Mouse (Mus musculus) neural tube, embryonic 15.5 days (tissue): ENCODE measurements around the gene Olfr1214. TPM values are rescaled to one million over a fixed set of nuclear protein-coding genes. Genes with fewer than 3 reads are reported as not detected.
"Not testable (repeated sequence)": the region's sequence is repeated elsewhere in the genome, so short reads cannot be mapped to it uniquely, and the experiment has no call there.

Experiments
- ATAC-seq: fragments of 200-750 bp; cut with Nextera tagmentation; 2 replicates; pipeline ENCODE4 v1.8.0; 2017; ENCODE audit warnings: mild to moderate bottlenecking, moderate TSS enrichment, moderate library complexity; ENCODE audit not compliant: low FRiP score
- H3K27ac ChIP-seq: fragments of 300-500 bp; sonication (generic); replicated peaks from 2 replicates; pipeline ENCODE4 v1.5.1; 2015; ENCODE audit warnings: mild to moderate bottlenecking, inconsistent platforms
- H3K27me3 ChIP-seq: fragments of 300-500 bp; sonication (generic); replicated peaks from 2 replicates; pipeline ENCODE4 v1.6.1; 2015; ENCODE audit warnings: inconsistent platforms
- H3K36me3 ChIP-seq: fragments of 300-500 bp; sonication (generic); 2 replicates; pipeline ENCODE4 v1.6.1; 2015; ENCODE audit warnings: inconsistent platforms
- H3K4me1 ChIP-seq: fragments of 300-500 bp; sonication (generic); 2 replicates; pipeline ENCODE4 v1.6.1; 2015; ENCODE audit warnings: inconsistent platforms
- H3K4me2 ChIP-seq: fragments of 300-500 bp; sonication (generic); 2 replicates; pipeline ENCODE4 v1.6.1; 2015; ENCODE audit warnings: inconsistent platforms, mild to moderate bottlenecking, moderate library complexity
- H3K4me3 ChIP-seq: fragments of 300-500 bp; sonication (generic); replicated peaks from 2 replicates; pipeline ENCODE4 v1.5.1; 2015; ENCODE audit warnings: mild to moderate bottlenecking, inconsistent platforms
- H3K9ac ChIP-seq: fragments of 300-500 bp; sonication (generic); replicated peaks from 2 replicates; pipeline ENCODE4 v1.6.1; 2015; ENCODE audit warnings: mild to moderate bottlenecking, inconsistent platforms
- H3K9me3 ChIP-seq: fragments of 300-500 bp; sonication (generic); replicated peaks from 2 replicates; pipeline ENCODE4 v1.6.1; 2016; ENCODE audit warnings: inconsistent platforms
- WGBS: fragments of 180-500 bp; shearing (Covaris S2); methylation state at CpG from one replicate; pipeline ENCODE4 v1.1.7; 2015; ENCODE audit warnings: mixed read lengths; 5-methylcytosine and 5-hydroxymethylcytosine counted together
- polyA plus RNA-seq: library from polyadenylated mRNA; unstranded; fragments of >200 nt; fragmentation: Nextera tagmentation; extraction: Ambion mirVana; gene quantifications from 2 replicates; pipeline ENCODE4 v1.2.1, GENCODE M21; 2015

Olfr1214 gene
- not detected in 2 replicates for polyA plus RNA-seq

- H3K4me3 ChIP-seq, result no peak within 1 kb of the TSS
- no peak within 1 kb of the TSS for H3K9ac ChIP-seq
- WGBS, result 92% methylated on average over 1 of the region's 1 CpGs
- no peaks in the 10 kb centered on the region for H3K36me3 ChIP-seq
- no peak within 1 kb of the TSS for H3K27ac ChIP-seq
- no peaks in the 10 kb centered on the region for H3K9me3 ChIP-seq
- ATAC-seq, result no peak
- H3K27me3 ChIP-seq, result no peaks in the 10 kb centered on the region
- no peaks in the 10 kb centered on the region for H3K4me1 ChIP-seq
- no peak within 1 kb of the TSS for H3K4me2 ChIP-seq
Measured at GRCm38 (mm10) chr2:88992553-88992952, at the start of gene Olfr1214. Olfr1214 (minus strand) TSS chr2:88992653.

GRCm38 (mm10) chr2:89031965-89032364 is 39.5 kb upstream of the Olfr1214 start, which contains the start of gene Olfr1217:
Olfr1217 (minus strand) TSS chr2:89032065.
- WGBS, result 78% methylated on average over 2 of the region's 2 CpGs
- H3K36me3 ChIP-seq, result no peaks in the 10 kb centered on the region
- no peaks in the 10 kb centered on the region for H3K4me1 ChIP-seq
- no peak within 1 kb of the TSS for H3K4me3 ChIP-seq
- no peak for ATAC-seq
- H3K27me3 ChIP-seq, result no peaks in the 10 kb centered on the region
- H3K9me3 ChIP-seq, result no peaks in the 10 kb centered on the region
- H3K4me2 ChIP-seq, result no peak within 1 kb of the TSS
- no peak within 1 kb of the TSS for H3K27ac ChIP-seq
- no peak within 1 kb of the TSS for H3K9ac ChIP-seq

GRCm38 (mm10) chr2:89021436-89021835 is 29.0 kb upstream of the Olfr1214 start:
- 74% methylated on average over 3 of the region's 3 CpGs for WGBS
- H3K9ac ChIP-seq, H3K36me3 ChIP-seq, H3K4me3 ChIP-seq, ATAC-seq, H3K4me1 ChIP-seq, H3K9me3 ChIP-seq, H3K4me2 ChIP-seq, H3K27ac ChIP-seq, H3K27me3 ChIP-seq: not testable (repeated sequence)

GRCm38 (mm10) chr2:89018240-89018639 is 25.8 kb upstream of the Olfr1214 start, which contains the start of gene Olfr1216:
Olfr1216 (minus strand) TSS chr2:89018340.
- no peaks in the 10 kb centered on the region for H3K36me3 ChIP-seq
- H3K27ac ChIP-seq, result no peak within 1 kb of the TSS
- H3K9me3 ChIP-seq, result no peaks in the 10 kb centered on the region
- no peak within 1 kb of the TSS for H3K4me2 ChIP-seq
- 91% methylated on average over 1 of the region's 1 CpGs for WGBS
- H3K4me3 ChIP-seq, result no peak within 1 kb of the TSS
- H3K4me1 ChIP-seq, result no peaks in the 10 kb centered on the region
- H3K27me3 ChIP-seq, result no peaks in the 10 kb centered on the region
- H3K9ac ChIP-seq, result no peak within 1 kb of the TSS
- no peak for ATAC-seq

GRCm38 (mm10) chr2:89006873-89007272 is 14.4 kb upstream of the Olfr1214 start, which contains the start of gene Olfr1215:
Olfr1215 (minus strand) TSS chr2:89006973.
- Histone ChIP-seq H3K4me3 (no peak within 1 kb of the TSS), H3K27me3 (no peaks in the 10 kb centered on the region), H3K9ac (no peak within 1 kb of the TSS), H3K4me2 (no peak within 1 kb of the TSS), H3K27ac (no peak within 1 kb of the TSS), H3K4me1 (no peaks in the 10 kb centered on the region), H3K9me3 (no peaks in the 10 kb centered on the region), H3K36me3 (no peaks in the 10 kb centered on the region)
- WGBS, result 76% methylated on average over 2 of the region's 2 CpGs
- ATAC-seq, result no peak

- Histone ChIP-seq H3K4me2 (no peak within 1 kb of the TSS), H3K27me3 (no peaks in the 10 kb centered on the region), H3K9ac (no peak within 1 kb of the TSS), H3K4me1 (no peaks in the 10 kb centered on the region), H3K36me3 (no peaks in the 10 kb centered on the region), H3K4me3 (no peak within 1 kb of the TSS), H3K9me3 (no peaks in the 10 kb centered on the region), H3K27ac (no peak within 1 kb of the TSS)
- 82% methylated on average over 1 of the region's 1 CpGs for WGBS
- ATAC-seq, result no peak
Measured at GRCm38 (mm10) chr2:88980181-88980580, 12.3 kb downstream of the Olfr1214 start, which contains the start of gene Gm13762. Gm13762 (minus strand) TSS chr2:88980281.

GRCm38 (mm10) chr2:88953669-88954068 is 38.8 kb downstream of the Olfr1214 start, which contains the start of gene Olfr1212:
Olfr1212 (plus strand) TSS chr2:88953969.
- no peak within 1 kb of the TSS for H3K27ac ChIP-seq

GRCm38 (mm10) chr2:88938011-88938410 is 54.4 kb downstream of the Olfr1214 start, which contains the start of gene Olfr1211:
Olfr1211 (minus strand) TSS chr2:88938111.
- Histone ChIP-seq H3K9me3 (no peaks in the 10 kb centered on the region), H3K36me3 (no peaks in the 10 kb centered on the region), H3K4me2 (no peak within 1 kb of the TSS), H3K27me3 (no peaks in the 10 kb centered on the region), H3K9ac (no peak within 1 kb of the TSS), H3K4me1 (no peaks in the 10 kb centered on the region), H3K27ac (no peak within 1 kb of the TSS), H3K4me3 (no peak within 1 kb of the TSS)
- ATAC-seq, result no peak
- 91% methylated on average over 1 of the region's 1 CpGs for WGBS

More at GRCm38 (mm10) chr2:88953669-88954068, 38.8 kb downstream of the Olfr1214 start, which contains the start of gene Olfr1212:
- Histone ChIP-seq H3K9me3 (no peaks in the 10 kb centered on the region), H3K4me3 (no peak within 1 kb of the TSS), H3K27me3 (no peaks in the 10 kb centered on the region), H3K36me3 (no peaks in the 10 kb centered on the region), H3K9ac (no peak within 1 kb of the TSS), H3K4me2 (no peak within 1 kb of the TSS), H3K4me1 (no peaks in the 10 kb centered on the region)
- no peak for ATAC-seq

Other genes starting within 250 kb of the Olfr1214 start
- gene Olfr1198, start 241.3 kb downstream of the Olfr1214 start, polyA plus RNA-seq, result not detected in 2 replicates
- not detected in 2 replicates for gene Olfr1199, start 232.2 kb downstream of the Olfr1214 start, polyA plus RNA-seq
- gene Olfr1200, start 222.2 kb downstream of the Olfr1214 start, polyA plus RNA-seq, result not detected in 2 replicates
- gene Olfr1201, start 199.6 kb downstream of the Olfr1214 start, polyA plus RNA-seq, result not detected in 2 replicates
- gene Olfr1202, start 178.2 kb downstream of the Olfr1214 start, polyA plus RNA-seq, result 0.08 TPM in 1 of 2 replicates, not detected in the other
- not detected in 2 replicates for gene Olfr1205, start 162.9 kb downstream of the Olfr1214 start, polyA plus RNA-seq
- gene Olfr1204, start 143.4 kb downstream of the Olfr1214 start, polyA plus RNA-seq, result not detected in 2 replicates
- gene Olfr1206, start 129.4 kb downstream of the Olfr1214 start, polyA plus RNA-seq, result not detected in 2 replicates
- gene Olfr1208, start 90.3 kb downstream of the Olfr1214 start, polyA plus RNA-seq, result not detected in 2 replicates
- gene Olfr1209, start 77.5 kb downstream of the Olfr1214 start, polyA plus RNA-seq, result not detected in 2 replicates
- not detected in 2 replicates for gene Olfr1211, start 54.5 kb downstream of the Olfr1214 start, polyA plus RNA-seq
- not detected in 2 replicates for gene Olfr1212, start 38.7 kb downstream of the Olfr1214 start, polyA plus RNA-seq
- not detected in 2 replicates for gene Gm13762, start 12.4 kb downstream of the Olfr1214 start, polyA plus RNA-seq
- gene Olfr1215, start 14.3 kb upstream of the Olfr1214 start, polyA plus RNA-seq, result not detected in 2 replicates
- gene Olfr1216, start 25.7 kb upstream of the Olfr1214 start, polyA plus RNA-seq, result not detected in 2 replicates
- gene Olfr1217, start 39.4 kb upstream of the Olfr1214 start, polyA plus RNA-seq, result not detected in 2 replicates
- gene Olfr1218, start 68.5 kb upstream of the Olfr1214 start, polyA plus RNA-seq, result not detected in 2 replicates
- not detected in 2 replicates for gene Olfr1219, start 90.9 kb upstream of the Olfr1214 start, polyA plus RNA-seq
- not detected in 2 replicates for gene Olfr1220, start 114.2 kb upstream of the Olfr1214 start, polyA plus RNA-seq
- gene Olfr1221, start 124.6 kb upstream of the Olfr1214 start, polyA plus RNA-seq, result not detected in 2 replicates
- gene Olfr1222, start 140.4 kb upstream of the Olfr1214 start, polyA plus RNA-seq, result not detected in 2 replicates
- gene Olfr1223, start 158.9 kb upstream of the Olfr1214 start, polyA plus RNA-seq, result not detected in 2 replicates
- not detected in 2 replicates for gene Olfr1224-ps1, start 171.4 kb upstream of the Olfr1214 start, polyA plus RNA-seq
- gene Olfr1225, start 182.0 kb upstream of the Olfr1214 start, polyA plus RNA-seq, result not detected in 2 replicates
- not detected in 2 replicates for gene Olfr1226, start 207.4 kb upstream of the Olfr1214 start, polyA plus RNA-seq